Mouse (Mus musculus) activated CD4-positive, CD25-positive, alpha-beta regulatory T cell, adult 9 weeks (primary cell): Measurements from ENCODE around the gene Olfr1037. TPM values are rescaled to one million over a fixed set of nuclear protein-coding genes. Genes with fewer than 3 reads are reported as not detected.

Experiments
- polyA plus RNA-seq: library from polyadenylated mRNA; unstranded; fragments of 100-300 nt; shearing (Covaris generic); gene quantifications from one replicate; pipeline ENCODE4 v1.2.1, GENCODE M21; 2017

The Olfr1037 gene
- not detected for polyA plus RNA-seq

DNA sequence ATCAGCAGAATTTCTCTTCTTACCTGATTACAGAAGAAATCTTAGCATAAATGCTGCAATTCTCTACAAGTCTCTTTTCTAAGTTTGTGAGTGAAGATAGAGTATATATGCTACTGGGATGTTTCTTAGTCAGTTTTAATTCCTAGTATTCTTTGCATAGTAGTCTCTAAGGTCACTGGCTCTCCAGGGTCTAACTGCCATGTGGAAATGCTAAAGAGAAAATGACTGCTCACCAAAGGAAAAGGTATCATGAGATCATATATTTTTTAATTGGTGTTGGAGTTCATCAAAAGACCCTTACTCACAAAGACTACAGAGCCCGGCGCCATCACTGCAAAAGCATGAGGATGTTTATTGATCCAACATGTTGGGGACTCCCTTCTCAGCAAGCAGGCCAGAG lies at the start of gene Olfr1037:
TSS of gene Olfr1037 (minus strand) at position 101 of the 400 bp plus-strand sequence.

DNA sequence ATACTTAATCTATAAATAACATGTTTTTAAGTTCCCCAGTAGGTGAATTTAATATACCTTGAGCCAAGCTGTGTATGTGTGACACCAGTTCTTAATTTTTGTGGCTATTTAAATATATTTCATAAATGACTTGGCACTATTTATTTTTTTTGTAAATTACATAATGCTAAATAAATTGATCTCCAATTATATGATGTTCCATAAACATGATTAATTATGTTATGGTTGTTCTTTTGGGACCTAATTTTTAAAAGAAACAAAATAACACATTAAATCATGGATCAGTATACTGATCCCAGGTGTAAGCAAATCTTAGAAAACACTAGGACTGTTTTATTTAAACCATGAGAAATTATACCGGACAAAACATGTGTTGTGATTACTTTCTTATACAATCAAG lies 48.6 kb upstream of the Olfr1037 start, which contains the start of gene Olfr1039:
TSS of gene Olfr1039 (minus strand) at position 101 of the 400 bp plus-strand sequence.

DNA sequence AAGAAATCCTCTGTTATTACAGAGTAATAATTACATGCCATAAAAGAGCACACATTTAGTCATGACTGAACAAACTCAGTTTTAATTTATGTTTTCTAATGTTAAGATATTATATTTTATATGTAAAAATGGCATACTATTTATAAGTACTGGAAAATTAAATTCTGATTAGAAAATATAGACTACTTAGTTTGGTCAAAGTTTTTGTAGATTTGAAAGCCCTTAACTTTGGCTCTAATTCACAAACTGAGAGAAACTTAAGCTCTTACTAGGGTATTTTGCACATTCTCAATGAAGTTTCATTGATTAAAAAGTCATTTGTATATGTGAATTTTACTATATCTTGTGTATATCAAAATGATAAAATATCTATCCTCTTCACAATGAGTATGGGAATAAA lies 13.5 kb downstream of the Olfr1037 start, which contains the start of gene Olfr1036:
TSS of gene Olfr1036 (plus strand) at position 301 of the 400 bp plus-strand sequence.

GRCm38 (mm10) chr2:86045561-86045960 lies 41.6 kb downstream of the Olfr1037 start, which contains the start of gene Olfr1034:
Gene Olfr1034, plus strand, starts transcription at chr2:86045861.

Other genes starting within 250 kb of the Olfr1037 start
- gene Olfr1019, start 241.9 kb downstream of the Olfr1037 start, polyA plus RNA-seq = not detected
- not detected for gene Olfr1020, start 240.4 kb downstream of the Olfr1037 start, polyA plus RNA-seq
- not detected for gene Olfr1022, start 218.8 kb downstream of the Olfr1037 start, polyA plus RNA-seq
- gene Olfr1023, start 201.7 kb downstream of the Olfr1037 start, polyA plus RNA-seq = not detected
- gene Olfr1024, start 182.3 kb downstream of the Olfr1037 start, polyA plus RNA-seq = not detected
- gene Olfr1025-ps1, start 172.2 kb downstream of the Olfr1037 start, polyA plus RNA-seq = not detected
- not detected for gene Olfr1026, start 165.8 kb downstream of the Olfr1037 start, polyA plus RNA-seq
- not detected for gene Olfr1028, start 136.9 kb downstream of the Olfr1037 start, polyA plus RNA-seq
- gene Olfr1029, start 113.5 kb downstream of the Olfr1037 start, polyA plus RNA-seq = not detected
- gene Olfr1030, start 108.1 kb downstream of the Olfr1037 start, polyA plus RNA-seq = not detected
- not detected for gene Olfr1031, start 97.1 kb downstream of the Olfr1037 start, polyA plus RNA-seq
- gene Olfr1032, start 81.8 kb downstream of the Olfr1037 start, polyA plus RNA-seq = not detected
- gene Olfr1033, start 66.8 kb downstream of the Olfr1037 start, polyA plus RNA-seq = not detected
- gene Olfr1034, start 41.5 kb downstream of the Olfr1037 start, polyA plus RNA-seq = not detected
- not detected for gene Olfr1036, start 13.4 kb downstream of the Olfr1037 start, polyA plus RNA-seq
- not detected for gene Olfr1039, start 48.5 kb upstream of the Olfr1037 start, polyA plus RNA-seq
- not detected for gene Olfr1040, start 59.3 kb upstream of the Olfr1037 start, polyA plus RNA-seq
- not detected for gene Olfr1042, start 74.5 kb upstream of the Olfr1037 start, polyA plus RNA-seq
- not detected for gene Olfr1043, start 80.1 kb upstream of the Olfr1037 start, polyA plus RNA-seq
- not detected for gene Olfr1044, start 90.4 kb upstream of the Olfr1037 start, polyA plus RNA-seq
- gene Olfr52, start 98.3 kb upstream of the Olfr1037 start, polyA plus RNA-seq = not detected
- not detected for gene Olfr1045, start 115.6 kb upstream of the Olfr1037 start, polyA plus RNA-seq
- not detected for gene Olfr1046, start 131.9 kb upstream of the Olfr1037 start, polyA plus RNA-seq
- not detected for gene Olfr1047, start 144.0 kb upstream of the Olfr1037 start, polyA plus RNA-seq
- gene Olfr1048, start 152.9 kb upstream of the Olfr1037 start, polyA plus RNA-seq = not detected
- not detected for gene Olfr1049, start 170.9 kb upstream of the Olfr1037 start, polyA plus RNA-seq
- not detected for gene Olfr1051, start 191.7 kb upstream of the Olfr1037 start, polyA plus RNA-seq
- not detected for gene Olfr1052, start 205.1 kb upstream of the Olfr1037 start, polyA plus RNA-seq
- not detected for gene Olfr1053, start 227.9 kb upstream of the Olfr1037 start, polyA plus RNA-seq
- gene Olfr1054, start 248.0 kb upstream of the Olfr1037 start, polyA plus RNA-seq = not detected